Mouse (Mus musculus) left cerebral cortex, adult 8-10 months (tissue): ENCODE results near the gene Kdm4a. TPM values are rescaled to one million over a fixed set of nuclear protein-coding genes. Genes with fewer than 3 reads are reported as not detected.
A peak's percentile ranks its signal among the peaks of the same experiment; 100 is the strongest.

Experiments used
- DNase-seq, 2 experiments: peaks; one replicate each; pipeline ENCODE4 v3.0.0; 2022; ENCODE audit warnings: low spot score in 2 of 2
- microRNA-seq, 2 experiments: library from miRNA; unstranded; fragments of <30 nt; microRNA quantifications; one replicate each; pipeline ENCODE4 v1.2.0; 2022
- total RNA-seq, 4 experiments: library from RNA; stranded (reverse); gene quantifications; 2 replicates each; pipeline ENCODE4 v1.2.4; 2022

The Kdm4a gene
- total RNA-seq, 4 experiments from 2014 or later = 39.9 to 43.3 (median 41.4) TPM

DNA sequence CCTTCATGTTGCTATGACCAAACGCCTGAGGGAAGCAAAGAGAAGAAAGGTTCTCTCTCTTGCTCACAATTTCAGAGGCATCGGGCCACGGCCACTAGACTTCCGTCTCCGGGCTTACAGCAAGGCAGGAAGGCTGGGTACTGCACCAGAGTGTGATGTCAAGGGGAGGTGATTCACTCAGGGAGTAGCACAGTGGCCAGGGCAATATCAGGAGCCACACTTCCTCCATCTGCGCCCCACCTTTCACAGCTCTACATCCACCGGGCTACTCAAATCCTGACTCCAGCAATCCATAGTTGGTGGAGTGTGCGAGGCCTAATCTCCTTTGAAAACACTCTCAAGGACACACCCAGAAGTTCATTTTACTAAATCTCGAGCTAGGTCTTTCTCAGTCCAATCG is 62.3 kb downstream of the Kdm4a start:
- DNase-seq = no peak

DNA sequence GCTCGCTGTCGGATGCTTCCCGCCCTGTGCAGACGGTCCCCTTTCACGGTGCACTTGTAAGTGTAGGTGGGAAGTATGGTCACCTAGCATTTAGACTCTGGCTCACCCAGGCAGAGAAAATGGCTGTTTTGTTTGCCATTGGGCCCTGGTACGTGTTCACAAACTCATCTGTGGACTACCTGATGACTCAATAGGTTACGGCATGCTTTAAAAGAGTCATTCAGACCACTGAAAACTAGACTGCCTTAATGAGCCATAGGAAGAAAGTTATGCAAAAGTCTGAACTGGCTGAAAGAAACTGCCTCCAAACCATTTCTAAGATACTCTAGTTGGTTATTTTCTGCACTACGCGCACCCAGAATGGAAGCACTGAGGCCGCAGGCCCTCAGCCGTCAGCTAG is 63.7 kb downstream of the Kdm4a start:
- DNase-seq = no peak

DNA sequence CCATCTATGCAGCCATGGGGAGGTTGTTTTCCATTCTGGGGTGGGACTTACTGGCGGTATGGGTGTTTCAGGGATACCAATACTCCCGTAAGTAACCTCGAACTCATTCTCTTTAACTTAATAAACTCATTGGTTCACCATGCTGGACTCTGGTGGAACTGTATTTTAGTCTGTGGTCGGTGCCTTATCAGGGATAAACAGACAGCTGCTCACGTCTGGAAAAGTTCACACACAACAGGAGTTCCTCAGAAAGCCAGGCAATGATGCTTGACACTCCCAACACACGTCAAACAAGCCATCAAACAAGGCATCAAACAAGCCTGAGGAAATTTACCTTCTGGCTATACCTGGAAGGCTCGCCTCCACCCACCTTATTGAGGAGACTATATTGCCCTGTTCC is 64.7 kb downstream of the Kdm4a start:
- no peak for DNase-seq

DNA sequence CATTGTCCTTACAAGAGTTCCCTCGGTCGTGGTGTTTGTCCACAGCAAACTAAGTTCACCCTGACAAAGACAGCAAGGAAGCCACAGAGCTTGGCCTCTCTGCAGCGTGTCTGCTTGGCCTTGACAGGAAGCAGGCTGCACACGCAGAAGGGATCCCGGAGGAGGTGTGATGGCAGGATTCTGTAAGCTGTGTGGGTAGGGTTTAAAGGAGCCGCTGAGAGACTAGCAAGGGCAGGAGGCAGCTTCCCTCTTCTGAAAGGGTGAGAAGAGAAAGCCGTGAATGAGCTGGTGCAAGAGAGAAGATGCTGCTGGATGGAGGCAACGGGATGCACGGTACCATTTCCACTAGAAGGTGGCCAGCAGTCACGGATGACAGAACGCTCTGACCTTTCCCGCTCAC is 67.2 kb downstream of the Kdm4a start:
- no peak for DNase-seq

DNA sequence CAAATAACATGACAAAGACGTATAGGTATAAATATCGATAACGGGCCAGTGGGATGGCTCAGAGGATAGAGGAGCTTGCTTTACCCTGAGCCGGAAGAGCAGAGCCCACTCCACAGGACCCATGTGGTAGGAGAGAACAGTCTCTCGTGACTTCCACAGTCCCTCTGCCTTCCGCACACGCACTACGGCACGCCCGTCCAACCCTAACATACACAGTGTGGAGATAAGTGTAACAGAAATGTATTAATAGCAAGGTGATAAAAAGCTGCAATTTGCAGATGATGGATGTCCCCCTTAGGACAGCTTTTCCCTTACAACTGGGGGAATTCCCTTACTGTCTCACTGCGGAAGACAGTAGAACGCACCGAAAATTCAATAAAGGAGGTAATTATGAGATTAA is 70.2 kb downstream of the Kdm4a start:
- no peak for DNase-seq

DNA sequence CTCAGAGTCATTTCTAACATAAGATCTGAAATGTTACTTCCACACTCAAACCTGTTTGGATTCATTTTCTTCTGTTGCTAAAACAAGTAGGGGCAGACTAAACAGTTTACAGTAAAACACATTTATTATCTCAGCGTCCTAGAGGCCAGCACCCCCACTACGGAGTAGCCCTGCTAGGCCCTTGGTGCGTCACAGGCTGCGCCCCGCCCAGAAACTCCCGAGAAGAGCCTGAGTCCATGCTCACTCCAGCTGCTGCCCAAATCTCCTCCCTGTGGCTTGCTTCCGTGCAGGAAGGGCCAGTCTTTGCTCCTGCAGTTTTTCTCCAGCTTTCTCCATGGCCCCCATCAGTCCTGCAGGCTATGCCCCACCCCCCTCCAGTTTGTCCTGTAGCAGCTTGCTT is 71.1 kb downstream of the Kdm4a start:
- no peak for DNase-seq

DNA sequence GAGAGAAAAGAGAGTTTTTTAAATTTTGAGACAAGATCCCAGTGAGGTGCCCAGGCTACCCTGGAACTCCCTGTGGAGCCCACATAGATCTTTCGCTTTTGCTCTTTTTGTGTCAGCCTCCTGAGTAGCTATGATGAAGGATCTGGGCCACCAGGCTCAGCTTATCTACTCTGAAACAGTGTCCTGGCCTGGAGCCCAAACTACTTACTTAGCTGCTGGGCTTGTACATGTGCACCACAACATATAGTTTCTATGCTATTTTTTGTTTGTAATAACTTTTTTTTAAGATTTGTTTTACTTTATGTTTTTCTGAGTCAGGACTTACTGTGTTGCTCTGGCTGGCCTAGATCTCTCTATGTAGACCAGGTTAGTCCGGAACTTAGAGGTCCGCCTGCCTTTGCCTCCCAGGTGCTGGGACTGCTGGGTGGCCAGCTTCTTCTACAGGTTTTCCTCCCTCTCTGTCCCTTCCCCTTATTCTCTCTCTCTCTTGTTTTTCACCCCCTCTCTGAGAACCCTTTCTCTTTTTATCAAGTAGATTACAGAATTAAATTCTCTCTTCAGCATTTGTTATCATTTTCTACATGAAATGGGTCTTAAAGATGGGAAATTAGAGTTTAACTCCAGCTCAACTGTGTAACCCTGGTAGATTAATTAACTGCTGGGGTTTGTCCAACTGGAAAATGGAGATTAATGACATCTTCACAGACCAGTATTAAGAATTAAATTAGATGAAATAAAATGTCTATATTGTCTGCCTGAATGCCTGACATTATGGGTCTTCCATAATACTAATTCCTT is 74.4 kb downstream of the Kdm4a start:
- DNase-seq = no peak

DNA sequence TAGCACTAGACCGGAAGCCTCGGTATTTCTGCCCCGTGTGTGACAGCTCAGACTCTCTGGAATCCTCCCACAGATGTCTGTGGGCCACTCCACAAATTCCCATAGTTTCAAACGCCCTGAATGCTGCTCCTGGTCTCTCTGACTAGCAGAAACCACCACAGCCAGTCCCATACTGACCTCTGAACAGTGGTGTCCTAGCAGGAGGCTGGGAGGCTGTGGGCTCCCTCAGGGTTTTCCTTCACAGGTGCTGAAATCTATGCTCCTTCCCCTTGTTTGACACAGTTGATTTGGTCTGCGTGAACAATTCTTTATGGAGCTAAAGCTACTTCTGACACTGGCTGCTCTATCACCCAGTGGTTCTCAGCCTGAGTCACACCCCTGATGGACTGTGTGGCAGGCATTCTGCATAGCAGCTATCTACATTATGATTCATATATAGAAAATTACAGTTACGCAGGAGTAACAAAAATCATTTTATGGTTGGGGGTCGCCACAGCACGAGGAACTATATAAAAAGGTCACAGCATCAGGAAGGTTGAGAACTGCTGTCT is 76.5 kb downstream of the Kdm4a start:
- DNase-seq = no peak

DNA sequence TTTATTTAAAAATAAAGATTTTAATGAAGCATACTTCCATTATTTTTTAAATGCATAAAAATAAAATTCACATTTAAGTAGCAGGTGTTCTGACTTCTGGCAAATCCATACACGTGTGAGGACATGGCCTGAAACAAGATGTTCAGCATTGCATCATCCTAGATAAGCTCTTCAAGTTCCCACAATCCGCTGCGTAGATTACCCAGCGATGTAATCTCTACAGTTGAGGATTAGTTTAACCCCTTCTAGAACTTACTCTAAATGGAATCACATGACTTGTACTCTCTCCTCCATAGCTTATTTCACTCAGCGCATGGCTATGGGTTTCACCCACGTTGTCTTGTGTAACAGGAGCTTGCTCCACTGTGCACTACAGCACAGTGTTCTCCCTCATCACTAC is 78.3 kb downstream of the Kdm4a start:
- DNase-seq = no peak

DNA sequence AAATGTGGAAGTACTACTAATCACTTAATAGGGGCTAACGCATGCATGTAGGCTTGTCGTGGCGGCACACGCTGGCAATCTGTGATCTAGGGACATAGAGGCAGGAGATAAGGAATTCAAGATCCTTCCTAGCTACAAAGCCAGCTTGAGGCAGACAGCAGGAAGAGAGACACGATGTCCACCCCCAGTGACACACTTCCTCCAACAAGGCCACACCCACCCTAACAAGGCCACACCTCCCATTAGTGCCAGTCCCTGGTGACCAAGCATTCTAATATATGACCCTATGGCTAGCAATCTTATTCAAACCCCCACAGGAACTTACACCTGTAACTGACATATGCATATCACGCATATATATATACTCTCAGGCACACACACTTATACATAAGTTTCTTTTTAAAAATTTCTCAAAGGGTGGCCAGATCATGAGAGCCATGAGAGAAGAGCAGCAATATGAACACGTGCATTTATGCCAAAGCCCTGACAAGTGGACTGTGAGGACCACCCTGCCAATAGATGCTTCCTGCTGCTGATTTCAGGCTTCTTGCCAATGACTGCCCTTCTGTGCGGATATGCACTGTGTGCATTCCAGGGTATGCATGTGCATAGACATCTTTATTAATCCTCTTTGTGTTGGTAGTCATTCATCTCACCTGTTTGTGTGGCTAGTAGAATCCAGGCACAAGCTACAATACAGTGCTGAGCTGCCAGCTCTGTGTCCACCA is 80.0 kb downstream of the Kdm4a start:
- DNase-seq = no peak

DNA sequence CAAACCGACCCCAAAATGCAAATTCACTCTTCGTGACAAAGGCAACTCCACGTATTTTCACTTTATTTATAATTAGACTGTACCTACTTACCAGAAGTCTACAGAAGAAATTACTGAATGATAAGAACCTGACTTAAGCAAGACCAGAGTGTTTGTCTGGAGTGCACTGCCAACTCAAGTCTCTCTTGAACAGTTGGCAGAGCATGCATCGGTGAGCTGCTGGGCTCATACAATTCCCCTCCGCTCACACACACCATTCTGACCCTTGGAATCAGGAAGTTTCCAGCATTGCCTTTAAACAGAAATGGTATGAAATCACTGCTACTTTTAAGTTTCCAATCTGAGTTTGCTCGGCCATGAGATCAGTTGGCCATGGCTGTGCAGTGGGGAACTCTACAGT is 81.3 kb downstream of the Kdm4a start:
- no peak for DNase-seq

DNA sequence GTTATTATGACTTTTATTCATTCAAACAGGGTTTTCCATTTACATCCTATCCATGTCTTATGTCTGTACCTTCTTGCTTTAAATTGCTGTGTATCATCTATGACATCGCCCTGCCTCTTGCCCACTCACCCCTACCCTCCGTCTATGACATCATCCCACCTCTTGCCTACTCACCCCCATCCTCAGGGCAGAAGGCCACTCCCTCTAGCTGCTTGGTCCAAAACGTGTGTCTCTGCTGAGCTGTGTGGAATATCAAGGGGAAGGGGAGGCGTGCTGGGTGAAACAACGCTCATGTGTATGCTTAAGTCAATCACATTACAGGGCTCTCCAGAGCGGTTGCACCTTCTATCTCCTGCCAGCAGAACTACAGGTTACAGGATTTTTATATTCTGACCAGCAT is 83.8 kb downstream of the Kdm4a start:
- DNase-seq = no peak

DNA sequence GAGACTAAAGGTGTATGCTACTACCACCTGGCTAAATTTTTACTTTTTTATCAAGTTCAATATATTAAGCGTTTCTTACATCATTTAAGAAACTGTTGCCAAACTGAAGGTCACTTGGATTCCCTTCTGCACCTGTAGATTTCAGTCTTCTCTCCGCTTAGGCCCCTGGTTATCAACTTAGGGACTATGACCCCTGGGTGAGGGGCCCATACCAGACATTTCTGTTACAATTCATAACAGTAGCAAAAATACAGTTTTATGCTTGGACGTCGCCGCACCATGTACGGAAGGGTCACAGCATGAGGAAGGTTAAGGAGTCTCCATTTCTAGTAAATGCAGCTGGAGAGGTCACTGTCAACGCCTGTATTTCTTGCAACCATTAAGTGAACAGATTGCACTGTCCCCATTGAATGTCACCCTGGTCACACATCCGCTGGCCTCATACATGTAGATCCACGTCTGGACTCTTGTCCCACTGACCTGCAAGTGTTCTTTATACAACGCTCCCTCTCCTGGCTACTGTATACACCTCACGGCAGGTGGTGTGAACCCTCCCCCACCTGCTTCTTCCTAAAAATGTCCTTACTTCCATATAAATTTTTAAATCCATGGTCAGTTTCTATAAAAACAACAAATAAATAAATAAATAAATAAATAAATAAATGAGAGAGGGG is 86.9 kb downstream of the Kdm4a start:
- no peak for DNase-seq

DNA sequence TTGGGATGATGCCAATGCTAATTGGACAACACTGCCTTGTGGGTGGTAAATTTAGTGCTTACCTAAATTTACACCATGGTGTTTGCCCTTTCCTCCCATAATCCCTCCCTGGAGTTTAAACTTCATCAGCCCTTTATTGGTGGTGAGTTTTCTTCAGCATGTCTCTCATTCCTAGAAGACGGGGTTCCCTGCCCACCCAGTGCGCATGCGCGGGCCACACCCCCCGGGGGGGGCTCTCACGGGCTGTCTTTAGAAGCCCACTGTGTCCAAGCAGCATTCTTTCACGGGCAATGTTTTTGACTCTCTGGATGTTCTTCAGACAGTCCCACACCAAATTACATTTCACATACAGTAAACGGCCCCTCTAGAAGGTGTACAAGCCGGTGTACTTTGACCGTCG is 89.4 kb downstream of the Kdm4a start:
- no peak for DNase-seq

DNA sequence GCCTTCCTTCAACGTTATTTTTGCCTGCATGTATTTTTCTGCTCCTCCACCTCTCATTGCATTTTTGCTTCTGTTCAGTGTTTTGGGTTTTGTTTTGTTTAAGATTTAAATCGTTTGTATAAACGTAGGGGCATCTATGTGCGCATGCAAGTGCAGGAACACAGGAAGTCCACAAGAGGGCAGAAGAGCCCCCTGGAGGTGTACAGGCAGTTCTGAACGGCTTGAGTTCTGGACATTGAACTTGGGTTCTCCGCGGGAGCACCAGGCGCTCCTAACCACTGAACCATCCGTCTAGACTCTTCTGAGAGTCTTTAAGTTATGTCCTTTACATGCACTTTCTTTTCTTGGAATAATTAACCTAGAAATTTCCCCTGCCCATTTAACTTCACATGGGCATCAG is 89.9 kb downstream of the Kdm4a start:
- peak in 1 of 2 experiments; percentile 18 for DNase-seq

DNA sequence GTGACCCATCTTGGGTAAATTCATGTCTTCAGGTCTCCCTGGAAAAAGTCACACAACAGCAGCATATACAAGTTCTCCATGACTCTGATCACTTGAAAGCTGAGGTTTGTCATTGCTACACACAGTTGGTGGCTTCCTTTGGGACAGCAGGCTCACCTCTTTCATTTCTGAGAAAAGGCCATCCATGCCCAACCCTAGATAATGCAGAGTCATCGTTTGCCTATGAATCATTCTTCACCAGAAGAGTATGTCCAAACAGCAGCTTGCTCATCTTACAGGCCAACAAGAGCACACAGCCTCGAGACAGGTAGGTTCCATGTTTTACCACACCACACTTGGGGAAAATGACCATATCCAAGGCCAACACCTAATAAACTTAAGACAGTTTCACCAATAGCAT is 91.1 kb downstream of the Kdm4a start:
- DNase-seq = no peak

Small RNAs within 50 kb of the gene (microRNA-seq; reads per million reads assigned to microRNA genes)
- 0 to 3.3 reads per million in 2 experiments for gene Mir7226

Other genes with a start within 250 kb of the Kdm4a start
- 10 to 100 TPM; 42.0 to 46.8 (median 44.5) TPM for gene St3gal3, start 45.1 kb downstream of the Kdm4a start, total RNA-seq
- 100 to 1,000 TPM in 3 of 4 experiments, 10 to 100 TPM in 1; 96.0 to 114 (median 107) TPM for gene Ptprf, start 111.4 kb upstream of the Kdm4a start, total RNA-seq
- gene Szt2, start 229.2 kb upstream of the Kdm4a start, total RNA-seq = 10 to 100 TPM; 32.2 to 40.1 (median 37.6) TPM
- 10 to 100 TPM; 47.8 to 56.5 (median 56.1) TPM for gene Med8, start 229.3 kb upstream of the Kdm4a start, total RNA-seq
- gene Elovl1, start 248.1 kb upstream of the Kdm4a start, total RNA-seq = 10 to 100 TPM; 16.2 to 26.7 (median 21.1) TPM